Mouse (Mus musculus) forebrain, embryonic 12.5 days (tissue): ENCODE results near the gene Ndufv1. TPM values are rescaled to one million over a fixed set of nuclear protein-coding genes. Genes with fewer than 3 reads are reported as not detected.

Experiments
- ATAC-seq: fragments of 200-750 bp; cut with Nextera tagmentation; 2 replicates; pipeline ENCODE4 v1.8.0; 2017; ENCODE audit warnings: moderate TSS enrichment; ENCODE audit not compliant: low FRiP score
- H3K27ac ChIP-seq: fragments of 300-500 bp; sonication (generic); 2 replicates; pipeline ENCODE4 v1.5.1; 2016; ENCODE audit warnings: mild to moderate bottlenecking
- H3K27me3 ChIP-seq: fragments of 300-500 bp; sonication (generic); 2 replicates; pipeline ENCODE4 v1.6.1; 2016; ENCODE audit warnings: mild to moderate bottlenecking
- H3K36me3 ChIP-seq: fragments of 300-500 bp; sonication (generic); replicated peaks from 2 replicates; pipeline ENCODE4 v1.6.1; 2016; ENCODE audit warnings: mild to moderate bottlenecking
- H3K4me1 ChIP-seq: fragments of 300-500 bp; sonication (generic); 2 replicates; pipeline ENCODE4 v1.6.1; 2016
- H3K4me2 ChIP-seq: fragments of 300-500 bp; sonication (generic); 2 replicates; pipeline ENCODE4 v1.6.1; 2016; ENCODE audit warnings: mild to moderate bottlenecking, moderate library complexity
- H3K4me3 ChIP-seq: fragments of 300-500 bp; sonication (generic); replicated peaks from 2 replicates; pipeline ENCODE4 v1.5.1; 2016; ENCODE audit warnings: mild to moderate bottlenecking
- H3K9ac ChIP-seq: fragments of 300-500 bp; sonication (generic); 2 replicates; pipeline ENCODE4 v1.6.1; 2016; ENCODE audit warnings: mild to moderate bottlenecking
- H3K9me3 ChIP-seq: fragments of 300-500 bp; sonication (generic); 2 replicates; pipeline ENCODE4 v1.6.1; 2016
- WGBS: fragments of 180-500 bp; shearing (Covaris S2); methylation state at CpG from one replicate; pipeline ENCODE4 v1.1.7; 2016; 5-methylcytosine and 5-hydroxymethylcytosine counted together
- polyA plus RNA-seq: library from polyadenylated mRNA; unstranded; fragments of >200 nt; fragmentation: Nextera tagmentation; extraction: Ambion mirVana; gene quantifications from 2 replicates; pipeline ENCODE4 v1.2.1, GENCODE M21; 2016

The Ndufv1 gene
- polyA plus RNA-seq, 1 experiment from 2014 or later = 186 TPM

GRCm38 (mm10) chr19:3997231-3997630 is 15.4 kb downstream of the Ndufv1 start:
- no peak overlapping the region for H3K27ac ChIP-seq
- H3K9ac ChIP-seq = no peak overlapping the region
- ATAC-seq = no peak
- H3K36me3 ChIP-seq = no peaks in the 10 kb centered on the region
- no peaks in the 10 kb centered on the region for H3K9me3 ChIP-seq
- H3K27me3 ChIP-seq = peaks cover 9% of the 10 kb centered on the region
- H3K4me1 ChIP-seq = peaks cover 16% of the 10 kb centered on the region
- 70% methylated on average over 8 of the region's 8 CpGs for WGBS
- no peak overlapping the region for H3K4me2 ChIP-seq
- H3K4me3 ChIP-seq = no peak overlapping the region

- Histone ChIP-seq H3K27me3 (peaks cover 9% of the 10 kb centered on the region), H3K36me3 (no peaks in the 10 kb centered on the region), H3K27ac (no peak overlapping the region), H3K4me2 (no peak overlapping the region), H3K9me3 (no peaks in the 10 kb centered on the region), H3K4me3 (no peak overlapping the region), H3K9ac (no peak overlapping the region), H3K4me1 (peaks cover 14% of the 10 kb centered on the region)
- WGBS = 86% methylated on average over 8 of the region's 8 CpGs
- no peak for ATAC-seq
These were observed 15.9 kb downstream of the Ndufv1 start for GRCm38 (mm10) chr19:3996747-3997146.

GRCm38 (mm10) chr19:3996106-3996505 is 16.5 kb downstream of the Ndufv1 start:
- H3K4me1 ChIP-seq = peaks cover 8% of the 10 kb centered on the region
- whole genome bisulfite sequencing = 74% methylated on average over 7 of the region's 7 CpGs
- no peaks in the 10 kb centered on the region for H3K9me3 ChIP-seq
- H3K27me3 ChIP-seq = peaks cover 9% of the 10 kb centered on the region
- no peaks in the 10 kb centered on the region for H3K36me3 ChIP-seq
- no peak overlapping the region for H3K4me3 ChIP-seq
- H3K4me2 ChIP-seq = no peak overlapping the region
- H3K9ac ChIP-seq = no peak overlapping the region
- no peak overlapping the region for H3K27ac ChIP-seq
- no peak for ATAC-seq

- ATAC-seq = no peak
- H3K36me3 ChIP-seq = no peaks in the 10 kb centered on the region
- peaks cover 9% of the 10 kb centered on the region for H3K27me3 ChIP-seq
- no peak overlapping the region for H3K4me3 ChIP-seq
- WGBS = 91% methylated on average over 3 of the region's 3 CpGs
- no peaks in the 10 kb centered on the region for H3K9me3 ChIP-seq
- H3K9ac ChIP-seq = no peak overlapping the region
- no peak overlapping the region for H3K27ac ChIP-seq
- no peak overlapping the region for H3K4me2 ChIP-seq
- peaks cover 5% of the 10 kb centered on the region for H3K4me1 ChIP-seq
These were observed 17.1 kb downstream of the Ndufv1 start for GRCm38 (mm10) chr19:3995505-3995904.

- ATAC-seq = no peak
- Histone ChIP-seq H3K4me3 (no peak overlapping the region), H3K27ac (no peak overlapping the region), H3K9ac (no peak overlapping the region), H3K4me1 (peaks cover 5% of the 10 kb centered on the region), H3K27me3 (peaks cover 9% of the 10 kb centered on the region), H3K9me3 (no peaks in the 10 kb centered on the region), H3K36me3 (no peaks in the 10 kb centered on the region), H3K4me2 (no peak overlapping the region)
- WGBS = 64% methylated on average over 6 of the region's 6 CpGs
These were observed 17.7 kb downstream of the Ndufv1 start for GRCm38 (mm10) chr19:3994932-3995331.

- Histone ChIP-seq H3K36me3 (no peaks in the 10 kb centered on the region), H3K27me3 (peaks cover 9% of the 10 kb centered on the region), H3K9ac (no peak within 1 kb of the TSS), H3K4me1 (no peaks in the 10 kb centered on the region; the same call in 1 of the 2 replicates), H3K27ac (no peak within 1 kb of the TSS), H3K4me3 (no peak within 1 kb of the TSS), H3K9me3 (peaks cover 6% of the 10 kb centered on the region; the same call in 1 of the 2 replicates), H3K4me2 (no peak within 1 kb of the TSS)
- no peak for ATAC-seq
- WGBS = 69% methylated on average over 5 of the region's 5 CpGs
These were observed 20.2 kb downstream of the Ndufv1 start, which contains the start of gene Tbx10 for GRCm38 (mm10) chr19:3992416-3992815. Tbx10 (plus strand) TSS chr19:3992752.

GRCm38 (mm10) chr19:3991966-3992365 is 20.6 kb downstream of the Ndufv1 start:
- Histone ChIP-seq H3K4me1 (no peaks in the 10 kb centered on the region; the same call in 1 of the 2 replicates), H3K36me3 (no peaks in the 10 kb centered on the region), H3K4me2 (no peak overlapping the region), H3K4me3 (no peak overlapping the region), H3K9ac (no peak overlapping the region), H3K27ac (no peak overlapping the region), H3K27me3 (peaks cover 6% of the 10 kb centered on the region; the same call in 1 of the 2 replicates), H3K9me3 (peaks cover 6% of the 10 kb centered on the region; the same call in 1 of the 2 replicates)
- 81% methylated on average over 3 of the region's 3 CpGs for WGBS
- no peak for ATAC-seq

GRCm38 (mm10) chr19:3991562-3991961 is 21.0 kb downstream of the Ndufv1 start:
- no peaks in the 10 kb centered on the region; the same call in 1 of the 2 replicates for H3K4me1 ChIP-seq
- peaks cover 6% of the 10 kb centered on the region; the same call in 1 of the 2 replicates for H3K9me3 ChIP-seq
- WGBS = 95% methylated on average over 3 of the region's 3 CpGs
- no peak overlapping the region for H3K9ac ChIP-seq
- no peak overlapping the region for H3K4me2 ChIP-seq
- no peak overlapping the region for H3K27ac ChIP-seq
- no peak for ATAC-seq
- no peaks in the 10 kb centered on the region for H3K36me3 ChIP-seq
- peaks cover 6% of the 10 kb centered on the region; the same call in 1 of the 2 replicates for H3K27me3 ChIP-seq
- no peak overlapping the region for H3K4me3 ChIP-seq

GRCm38 (mm10) chr19:3990804-3991203 is 21.8 kb downstream of the Ndufv1 start:
- Histone ChIP-seq H3K27me3 (peaks cover 6% of the 10 kb centered on the region; the same call in 1 of the 2 replicates), H3K4me3 (no peak overlapping the region), H3K9me3 (peaks cover 6% of the 10 kb centered on the region; the same call in 1 of the 2 replicates), H3K27ac (no peak overlapping the region), H3K9ac (no peak overlapping the region), H3K4me1 (no peaks in the 10 kb centered on the region; the same call in 1 of the 2 replicates), H3K4me2 (no peak overlapping the region), H3K36me3 (no peaks in the 10 kb centered on the region)
- ATAC-seq = no peak
- 71% methylated on average over 6 of the region's 6 CpGs for WGBS

GRCm38 (mm10) chr19:3988750-3989149 is 23.9 kb downstream of the Ndufv1 start:
- Histone ChIP-seq H3K27me3 (peaks cover 6% of the 10 kb centered on the region; the same call in 1 of the 2 replicates), H3K36me3 (no peaks in the 10 kb centered on the region), H3K4me3 (no peak overlapping the region), H3K4me2 (no peak overlapping the region), H3K9ac (no peak overlapping the region), H3K27ac (no peak overlapping the region), H3K4me1 (peaks cover 11% of the 10 kb centered on the region), H3K9me3 (peaks cover 6% of the 10 kb centered on the region; the same call in 1 of the 2 replicates)
- ATAC-seq = no peak
- 87% methylated on average over 4 of the region's 4 CpGs for WGBS

- 92% methylated on average over 14 of the region's 14 CpGs for WGBS
- Histone ChIP-seq H3K9ac (no peak overlapping the region), H3K9me3 (peaks cover 6% of the 10 kb centered on the region; the same call in 1 of the 2 replicates), H3K4me3 (no peak overlapping the region), H3K4me1 (peaks cover 17% of the 10 kb centered on the region), H3K27ac (no peak overlapping the region), H3K4me2 (no peak overlapping the region), H3K27me3 (peaks cover 6% of the 10 kb centered on the region; the same call in 1 of the 2 replicates), H3K36me3 (no peaks in the 10 kb centered on the region)
- ATAC-seq = no peak
These were observed 24.5 kb downstream of the Ndufv1 start for GRCm38 (mm10) chr19:3988066-3988465.

- 22% methylated on average over 8 of the region's 8 CpGs for whole genome bisulfite sequencing
- ATAC-seq = no peak
- no peak within 1 kb of the TSS for H3K9ac ChIP-seq
These were observed 26.3 kb downstream of the Ndufv1 start, which contains the start of gene Acy3 for GRCm38 (mm10) chr19:3986334-3986733. Acy3 (plus strand) TSS chr19:3986570.

GRCm38 (mm10) chr19:3985261-3985681 is 27.3 kb downstream of the Ndufv1 start:
- Histone ChIP-seq H3K4me1 (peaks cover 17% of the 10 kb centered on the region), H3K27me3 (no peaks in the 10 kb centered on the region), H3K4me2 (no peak overlapping the region), H3K27ac (no peak overlapping the region), H3K9me3 (peaks cover 6% of the 10 kb centered on the region; the same call in 1 of the 2 replicates), H3K9ac (no peak overlapping the region), H3K4me3 (no peak overlapping the region), H3K36me3 (no peaks in the 10 kb centered on the region)
- WGBS = 29% methylated on average over 8 of the region's 8 CpGs
- no peak for ATAC-seq

More at GRCm38 (mm10) chr19:3986334-3986733, 26.3 kb downstream of the Ndufv1 start, which contains the start of gene Acy3:
- Histone ChIP-seq H3K4me2 (no peak within 1 kb of the TSS), H3K36me3 (no peaks in the 10 kb centered on the region), H3K4me3 (no peak within 1 kb of the TSS), H3K27ac (no peak within 1 kb of the TSS), H3K27me3 (no peaks in the 10 kb centered on the region), H3K4me1 (peaks cover 17% of the 10 kb centered on the region), H3K9me3 (peaks cover 6% of the 10 kb centered on the region; the same call in 1 of the 2 replicates)
